Mouse (Mus musculus) liver, embryonic 14.5 days (tissue): ENCODE results near the gene Ezr. TPM values are rescaled to one million over a fixed set of nuclear protein-coding genes. Genes with fewer than 3 reads are reported as not detected.
A peak's percentile ranks its signal among the peaks of the same experiment; 100 is the strongest.

ENCODE experiments used
- ATAC-seq: fragments of 200-750 bp; cut with Nextera tagmentation; 2 replicates; pipeline ENCODE4 v1.8.0; 2017; ENCODE audit warnings: moderate number of reproducible peaks, mild to moderate bottlenecking, moderate library complexity; ENCODE audit not compliant: insufficient read depth
- DNase-seq, 3 experiments: peaks; one replicate each; pipeline ENCODE4 v3.0.0-alpha.2; 2012 to 2013; ENCODE audit warnings: low read depth in 3 of 3, low spot score in 3 of 3
- H3K27ac ChIP-seq: fragments of 300-500 bp; sonication (generic); 2 replicates; pipeline ENCODE4 v1.5.1; 2014; ENCODE audit warnings: moderate library complexity, mild to moderate bottlenecking, control low read depth, inconsistent platforms
- H3K27me3 ChIP-seq: fragments of 300-500 bp; sonication (generic); 2 replicates; pipeline ENCODE4 v1.6.1; 2014; ENCODE audit warnings: mild to moderate bottlenecking, low read length, moderate library complexity; ENCODE audit not compliant: control insufficient read depth, insufficient read depth
- H3K36me3 ChIP-seq: fragments of 300-500 bp; sonication (generic); replicated peaks from 2 replicates; pipeline ENCODE4 v1.6.1; 2014; ENCODE audit warnings: low read depth; ENCODE audit not compliant: control insufficient read depth, insufficient read depth
- H3K4me1 ChIP-seq, 2 experiments: fragments of 200-500 bp in 1 of 2; fragments of 300-500 bp in 1 of 2; sonication (generic) in 1 of 2; replicated peaks; 2 replicates each; pipeline ENCODE4 v1.6.1; 2012 to 2014; ENCODE audit warnings: antibody characterized with exemption in 1 of 2, inconsistent platforms in 1 of 2, low read length in 1 of 2; ENCODE audit not compliant: control insufficient read depth in 2 of 2, insufficient read depth in 2 of 2
- H3K4me2 ChIP-seq: fragments of 300-500 bp; sonication (generic); 2 replicates; pipeline ENCODE4 v1.6.1; 2014; ENCODE audit warnings: low read depth, mild to moderate bottlenecking, control low read depth, moderate library complexity
- H3K4me3 ChIP-seq, 2 experiments: fragments of 200-500 bp in 1 of 2; fragments of 300-500 bp in 1 of 2; sonication (generic) in 1 of 2; 2 replicates each; pipeline ENCODE4 v1.5.1; 2012 to 2014; ENCODE audit warnings: low read depth in 2 of 2, low read length in 2 of 2, mild to moderate bottlenecking in 2 of 2, control low read depth in 1 of 2, inconsistent platforms in 1 of 2, moderate library complexity in 1 of 2; ENCODE audit not compliant: insufficient read depth in 1 of 2
- H3K9ac ChIP-seq: fragments of 300-500 bp; sonication (generic); replicated peaks from 2 replicates; pipeline ENCODE4 v1.6.1; 2014; ENCODE audit warnings: mild to moderate bottlenecking, control low read depth, moderate library complexity
- H3K9me3 ChIP-seq: fragments of 300-500 bp; sonication (generic); 2 replicates; pipeline ENCODE4 v1.6.1; 2016; ENCODE audit warnings: low read length, mixed read lengths; ENCODE audit not compliant: control insufficient read depth
- CTCF ChIP-seq: IDR thresholded peaks from 2 replicates; pipeline ENCODE4 v1.5.1; 2016; ENCODE audit warnings: antibody characterized with exemption, low read depth, control low read depth
- EP300 ChIP-seq: IDR thresholded peaks from 2 replicates; pipeline ENCODE4 v1.6.1; 2016; ENCODE audit warnings: antibody characterized with exemption, low read depth
- WGBS: fragments of 180-500 bp; shearing (Covaris S2); extraction: QIAGEN DNeasy Blood & Tissue Kit; methylation state at CpG from one replicate; pipeline ENCODE4 v1.1.7; 2014; ENCODE audit not compliant: insufficient replicate concordance; 5-methylcytosine and 5-hydroxymethylcytosine counted together
- polyA plus RNA-seq, 2 experiments: library from polyadenylated mRNA; depleted of rRNA in 1 of 2; stranded (reverse) in 1 of 2; unstranded in 1 of 2; fragments of >200 nt; fragmentation: Nextera tagmentation in 1 of 2; extraction: Ambion mirVana in 1 of 2; gene quantifications; 2 replicates each; pipeline versions ENCODE4 v1.2.1 to v1.2.3; 2012 to 2014

Ezr gene
- polyA plus RNA-seq, 2 experiments: 31.2 to 41.7 TPM

- TF ChIP-seq EP300: no peak
- TF ChIP-seq CTCF: no peak
- peaks cover 0 to 8% of the 10 kb centered on the region in 2 experiments; a peak in 2 of 4 replicates for H3K4me1 ChIP-seq
- H3K27ac ChIP-seq: no peak overlapping the region
- H3K4me2 ChIP-seq: no peak overlapping the region
- no peaks in the 10 kb centered on the region for H3K9me3 ChIP-seq
- DNase-seq (no peak), ATAC-seq (no peak)
- H3K27me3 ChIP-seq: no peaks in the 10 kb centered on the region
- 48% methylated on average over 12 of the region's 12 CpGs for WGBS
- no peak overlapping the region for H3K9ac ChIP-seq
- no peaks in the 10 kb centered on the region for H3K36me3 ChIP-seq
- H3K4me3 ChIP-seq: no peak overlapping the region
Measured at GRCm38 (mm10) chr17:6794160-6794751, 11.7 kb upstream of the Ezr start.

GRCm38 (mm10) chr17:6789581-6790118, 7.1 kb upstream of the Ezr start:
- WGBS: 71% methylated on average over 9 of the region's 9 CpGs
- H3K36me3 ChIP-seq: no peaks in the 10 kb centered on the region
- H3K9ac ChIP-seq: no peak overlapping the region
- ATAC-seq (no peak), DNase-seq (no peak)
- no peak overlapping the region for H3K4me2 ChIP-seq
- H3K4me1 ChIP-seq: no peaks in the 10 kb centered on the region
- H3K9me3 ChIP-seq: no peaks in the 10 kb centered on the region
- no peaks in the 10 kb centered on the region for H3K27me3 ChIP-seq
- no peak for TF ChIP-seq EP300
- H3K27ac ChIP-seq: no peak overlapping the region
- no peak overlapping the region for H3K4me3 ChIP-seq

DNA sequence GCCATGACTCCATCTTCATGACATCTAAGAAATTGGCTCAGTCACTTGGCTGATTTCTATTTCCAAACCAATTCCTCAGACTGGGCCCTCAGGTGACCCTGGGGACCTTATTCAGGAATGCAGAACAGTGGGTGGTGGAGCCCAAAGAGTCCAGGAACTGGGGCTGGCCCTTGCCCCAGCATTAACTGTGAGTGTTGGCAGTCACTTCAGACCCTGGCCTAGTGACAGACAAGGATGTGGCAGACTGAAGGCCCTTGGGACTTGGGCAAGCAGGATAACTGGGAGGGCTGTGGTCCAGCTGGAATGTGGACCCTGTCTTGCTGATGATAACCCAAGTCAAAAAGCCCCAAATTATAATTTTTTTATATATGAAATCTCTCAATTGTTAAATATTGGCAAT, 6.5 kb upstream of the Ezr start:
- Histone ChIP-seq H3K4me1 (no peaks in the 10 kb centered on the region), H3K9ac (no peak overlapping the region), H3K4me3 (no peak overlapping the region), H3K27me3 (no peaks in the 10 kb centered on the region), H3K36me3 (no peaks in the 10 kb centered on the region), H3K27ac (no peak overlapping the region), H3K9me3 (no peaks in the 10 kb centered on the region), H3K4me2 (no peak overlapping the region)
- ATAC-seq (no peak), DNase-seq (no peak)
- TF ChIP-seq CTCF: no peak
- no peak for TF ChIP-seq EP300

DNA sequence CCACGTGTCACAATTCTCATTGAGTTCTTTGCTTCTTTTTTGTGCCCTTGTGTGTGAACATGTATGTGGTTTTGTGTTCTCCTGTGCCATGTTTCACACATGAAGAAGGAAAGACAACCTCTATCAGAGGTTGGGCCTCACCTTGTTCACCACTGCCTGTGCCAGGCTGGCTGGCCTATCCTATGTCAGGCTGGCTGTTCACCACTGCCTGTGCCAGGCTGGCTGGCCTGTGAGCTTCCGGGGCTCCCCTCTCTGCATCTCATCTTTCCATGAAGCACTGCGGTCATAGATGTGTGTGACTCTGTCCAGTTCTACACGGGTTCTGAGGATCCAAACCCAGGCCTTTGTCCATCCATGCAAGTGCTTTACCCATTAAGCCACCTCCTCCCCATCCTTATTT, 4.7 kb upstream of the Ezr start:
- TF ChIP-seq CTCF (no peak), EP300 (no peak)
- peaks cover 0 to 3% of the 10 kb centered on the region in 2 experiments; a peak in 1 of 4 replicates for H3K4me1 ChIP-seq
- no peak overlapping the region for H3K9ac ChIP-seq
- 69% methylated on average over 4 of the region's 4 CpGs for WGBS
- H3K4me2 ChIP-seq: no peak overlapping the region
- H3K9me3 ChIP-seq: no peaks in the 10 kb centered on the region
- H3K36me3 ChIP-seq: no peaks in the 10 kb centered on the region
- DNase-seq (no peak), ATAC-seq (no peak)
- no peaks in the 10 kb centered on the region for H3K27me3 ChIP-seq
- H3K4me3 ChIP-seq: no peak overlapping the region
- no peak overlapping the region for H3K27ac ChIP-seq

GRCm38 (mm10) chr17:6783756-6784357, 1.3 kb upstream of the Ezr start:
- Histone ChIP-seq H3K36me3 (no peaks in the 10 kb centered on the region), H3K27ac (no peak overlapping the region), H3K4me1 (peaks cover 18 to 21% of the 10 kb centered on the region in 2 experiments), H3K4me2 (peak overlapping the region; percentile 82), H3K9ac (peak overlapping the region; percentile 95), H3K4me3 (peak overlapping the region; percentile 86 to 92; a peak in 3 of 4 replicates), H3K27me3 (no peaks in the 10 kb centered on the region), H3K9me3 (no peaks in the 10 kb centered on the region)
- no peak for DNase-seq
- no peak for ATAC-seq
- no peak for TF ChIP-seq CTCF
- no peak for TF ChIP-seq EP300
- 46% methylated on average over 10 of the region's 10 CpGs for WGBS
